Mouse (Mus musculus): ENCODE data around the gene Ppm1b.

DNA sequence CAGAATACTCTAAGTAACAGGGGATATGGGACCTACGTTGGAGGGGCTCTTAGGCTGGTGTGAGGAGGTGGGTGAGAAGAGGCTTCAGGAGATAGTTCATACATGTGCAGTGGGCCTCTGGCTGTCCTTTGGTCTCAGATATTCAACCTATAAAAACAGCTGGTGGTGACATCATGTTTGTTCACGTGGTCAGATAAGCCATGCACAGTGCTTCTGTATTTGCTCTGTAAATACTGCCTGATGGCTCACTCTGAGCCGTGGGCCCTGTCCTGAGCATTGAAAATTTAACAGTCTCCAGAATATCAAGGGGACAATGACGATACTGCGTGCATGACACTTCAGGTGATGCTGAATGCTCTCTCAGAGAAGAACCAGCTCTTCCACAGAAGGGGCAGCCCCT, 81.3 kb downstream of the Ppm1b start:
- TF ChIP-seq CTCF (IDR thresholded peaks at IDR 0.05; ENCODE audit: low read depth) (no peak), EP300 (optimal IDR thresholded peaks at IDR 0.05) (no peak)
